Mouse (Mus musculus): Measurements from ENCODE around the gene Irx2. TPM values are rescaled to one million over a fixed set of nuclear protein-coding genes. Genes with fewer than 3 reads are reported as not detected.

The Irx2 gene
- 46.9 and 48.7 TPM in 2 replicates for total RNA-seq (2014; rRNA removed)
- polyA plus RNA-seq (2015; fragmentation: Nextera tagmentation; extraction: Ambion mirVana): 23.6 and 24.9 TPM in 2 replicates

GRCm38 (mm10) chr13:72628462-72628916 lies at the start of gene Irx2:
Irx2 (plus strand) TSS chr13:72628820.
- Histone ChIP-seq H3K27me3 (ENCODE audit: insufficient read depth, low read length) (peaks cover 12% of the 10 kb centered on the region; the same call in 1 of the 2 replicates), H3K9me3 (ENCODE audit: low read length) (no peaks in the 10 kb centered on the region), H3K9ac (replicated peaks; ENCODE audit: low read length) (peak within 1 kb of the TSS; percentile 81), H3K4me2 (ENCODE audit: low read depth, low read length) (peak within 1 kb of the TSS; percentile 65), H3K4me1 (ENCODE audit: insufficient read depth, low read length) (0 out of 2 replicates have a peak, but pooled peaks cover 4% of the 10 kb centered on the region), H3K4me3 (ENCODE audit: low read length) (peak within 1 kb of the TSS; percentile 72), H3K27ac (peak within 1 kb of the TSS; percentile 85), H3K36me3 (ENCODE audit: insufficient read depth, low read length) (no peaks in the 10 kb centered on the region)
- DNase-seq (ENCODE audit: low spot score) (peak; percentile 90), ATAC-seq (peak; percentile 93)
- TF ChIP-seq CTCF (IDR thresholded peaks at IDR 0.05; ENCODE audit: low read depth): no peak
- WGBS: 2% methylated on average over 34 of the region's 45 CpGs

GRCm38 (mm10) chr13:72581276-72581675 lies 47.3 kb upstream of the Irx2 start:
- no peak overlapping the region for H3K4me2 ChIP-seq (ENCODE audit: low read depth, low read length)
- 95% methylated on average over 2 of the region's 2 CpGs for WGBS
- TF ChIP-seq CTCF (IDR thresholded peaks at IDR 0.05; ENCODE audit: low read depth): no peak
- no peak for ATAC-seq
- H3K36me3 ChIP-seq (ENCODE audit: insufficient read depth, low read length): no peaks in the 10 kb centered on the region
- H3K9ac ChIP-seq (replicated peaks; ENCODE audit: low read length): no peak overlapping the region
- no peak overlapping the region for H3K27ac ChIP-seq
- H3K4me3 ChIP-seq (ENCODE audit: low read length): no peak overlapping the region
- H3K27me3 ChIP-seq (ENCODE audit: insufficient read depth, low read length): no peaks in the 10 kb centered on the region
- H3K9me3 ChIP-seq (ENCODE audit: low read length): 0 out of 2 replicates have a peak, but pooled peaks cover 5% of the 10 kb centered on the region
- peaks cover 4% of the 10 kb centered on the region; the same call in 1 of the 2 replicates for H3K4me1 ChIP-seq (ENCODE audit: insufficient read depth, low read length)
- no peak for DNase-seq (ENCODE audit: low spot score)

GRCm38 (mm10) chr13:72592526-72592925 lies 36.1 kb upstream of the Irx2 start:
- no peaks in the 10 kb centered on the region for H3K27me3 ChIP-seq (ENCODE audit: insufficient read depth, low read length)
- H3K9ac ChIP-seq (replicated peaks; ENCODE audit: low read length): no peak overlapping the region
- H3K4me2 ChIP-seq (ENCODE audit: low read depth, low read length): no peak overlapping the region
- ATAC-seq (no peak), DNase-seq (ENCODE audit: low spot score) (peak; percentile 29)
- H3K36me3 ChIP-seq (ENCODE audit: insufficient read depth, low read length): no peaks in the 10 kb centered on the region
- TF ChIP-seq CTCF (IDR thresholded peaks at IDR 0.05; ENCODE audit: low read depth): no peak
- no peaks in the 10 kb centered on the region for H3K9me3 ChIP-seq (ENCODE audit: low read length)
- no peak overlapping the region for H3K4me3 ChIP-seq (ENCODE audit: low read length)
- no peak overlapping the region for H3K27ac ChIP-seq
- WGBS: 43% methylated on average over 4 of the region's 4 CpGs
- no peaks in the 10 kb centered on the region for H3K4me1 ChIP-seq (ENCODE audit: insufficient read depth, low read length)

GRCm38 (mm10) chr13:72593310-72593709 lies 35.3 kb upstream of the Irx2 start:
- WGBS: 87% methylated on average over 6 of the region's 6 CpGs
- no peaks in the 10 kb centered on the region for H3K36me3 ChIP-seq (ENCODE audit: insufficient read depth, low read length)
- H3K9ac ChIP-seq (replicated peaks; ENCODE audit: low read length): no peak overlapping the region
- H3K4me1 ChIP-seq (ENCODE audit: insufficient read depth, low read length): no peaks in the 10 kb centered on the region
- no peak overlapping the region for H3K4me2 ChIP-seq (ENCODE audit: low read depth, low read length)
- DNase-seq (ENCODE audit: low spot score) (no peak), ATAC-seq (no peak)
- H3K27ac ChIP-seq: no peak overlapping the region
- TF ChIP-seq CTCF (IDR thresholded peaks at IDR 0.05; ENCODE audit: low read depth): no peak
- H3K4me3 ChIP-seq (ENCODE audit: low read length): no peak overlapping the region
- no peaks in the 10 kb centered on the region for H3K9me3 ChIP-seq (ENCODE audit: low read length)
- H3K27me3 ChIP-seq (ENCODE audit: insufficient read depth, low read length): no peaks in the 10 kb centered on the region

- H3K9me3 ChIP-seq (ENCODE audit: low read length): no peaks in the 10 kb centered on the region
- no peak overlapping the region for H3K4me2 ChIP-seq (ENCODE audit: low read depth, low read length)
- TF ChIP-seq CTCF (IDR thresholded peaks at IDR 0.05; ENCODE audit: low read depth): no peak
- no peak overlapping the region for H3K9ac ChIP-seq (replicated peaks; ENCODE audit: low read length)
- no peak overlapping the region for H3K4me3 ChIP-seq (ENCODE audit: low read length)
- H3K27ac ChIP-seq: no peak overlapping the region
- ATAC-seq (no peak), DNase-seq (ENCODE audit: low spot score) (no peak)
- 78% methylated on average over 4 of the region's 4 CpGs for WGBS
- H3K4me1 ChIP-seq (ENCODE audit: insufficient read depth, low read length): no peaks in the 10 kb centered on the region
- no peaks in the 10 kb centered on the region for H3K27me3 ChIP-seq (ENCODE audit: insufficient read depth, low read length)
- H3K36me3 ChIP-seq (ENCODE audit: insufficient read depth, low read length): no peaks in the 10 kb centered on the region
Observed at GRCm38 (mm10) chr13:72593710-72594111, 34.9 kb upstream of the Irx2 start.

- Histone ChIP-seq H3K4me1 (ENCODE audit: insufficient read depth, low read length) (no peaks in the 10 kb centered on the region), H3K27me3 (ENCODE audit: insufficient read depth, low read length) (no peaks in the 10 kb centered on the region), H3K4me3 (ENCODE audit: low read length) (no peak overlapping the region), H3K4me2 (ENCODE audit: low read depth, low read length) (no peak overlapping the region), H3K9me3 (ENCODE audit: low read length) (no peaks in the 10 kb centered on the region), H3K9ac (replicated peaks; ENCODE audit: low read length) (no peak overlapping the region), H3K27ac (no peak overlapping the region), H3K36me3 (ENCODE audit: insufficient read depth, low read length) (no peaks in the 10 kb centered on the region)
- 83% methylated on average over 3 of the region's 3 CpGs for WGBS
- no peak for ATAC-seq
- TF ChIP-seq CTCF (IDR thresholded peaks at IDR 0.05; ENCODE audit: low read depth): no peak
- no peak for DNase-seq (ENCODE audit: low spot score)
Observed at GRCm38 (mm10) chr13:72599254-72599653, 29.4 kb upstream of the Irx2 start.

GRCm38 (mm10) chr13:72608706-72609105 lies 19.9 kb upstream of the Irx2 start:
- H3K4me2 ChIP-seq (ENCODE audit: low read depth, low read length): no peak overlapping the region
- no peak overlapping the region for H3K27ac ChIP-seq
- H3K36me3 ChIP-seq (ENCODE audit: insufficient read depth, low read length): no peaks in the 10 kb centered on the region
- H3K27me3 ChIP-seq (ENCODE audit: insufficient read depth, low read length): no peaks in the 10 kb centered on the region
- no peak for ATAC-seq
- no peak overlapping the region for H3K9ac ChIP-seq (replicated peaks; ENCODE audit: low read length)
- H3K9me3 ChIP-seq (ENCODE audit: low read length): no peaks in the 10 kb centered on the region
- 63% methylated on average over 16 of the region's 16 CpGs for WGBS
- no peaks in the 10 kb centered on the region for H3K4me1 ChIP-seq (ENCODE audit: insufficient read depth, low read length)
- no peak for DNase-seq (ENCODE audit: low spot score)
- TF ChIP-seq CTCF (IDR thresholded peaks at IDR 0.05; ENCODE audit: low read depth): peak; percentile 17; the same call in 1 of the 2 replicates
- no peak overlapping the region for H3K4me3 ChIP-seq (ENCODE audit: low read length)

Measured in hindbrain, postnatal 0 days (tissue).